Mouse (Mus musculus): ENCODE measurements around the gene Fam213a. TPM values are rescaled to one million over a fixed set of nuclear protein-coding genes. Genes with fewer than 3 reads are reported as not detected.

Fam213a gene
- total and polyA plus RNA-seq, 2 experiments from 2014 or later = 50.0 to 124 TPM

GRCm38 (mm10) chr14:41001576-41001975 lies 12.0 kb downstream of the Fam213a start:
- 91% methylated on average over 5 of the region's 5 CpGs for WGBS
- ATAC-seq (ENCODE audit: low FRiP score) = no peak
- Histone ChIP-seq H3K4me2 (ENCODE audit: low read depth, low read length, poor library complexity, severe bottlenecking) (no peak overlapping the region), H3K36me3 (ENCODE audit: insufficient read depth, low read length) (peaks cover 33% of the 10 kb centered on the region), H3K9me3 (ENCODE audit: low read length) (no peaks in the 10 kb centered on the region), H3K9ac (replicated peaks; ENCODE audit: low read length, poor library complexity, severe bottlenecking) (no peak overlapping the region), H3K4me3 (ENCODE audit: low read depth, low read length) (no peak overlapping the region), H3K27ac (ENCODE audit: low read depth, low read length) (no peak overlapping the region), H3K4me1 (ENCODE audit: insufficient read depth, low read length) (0 out of 2 replicates have a peak, but pooled peaks cover 3% of the 10 kb centered on the region), H3K27me3 (ENCODE audit: insufficient read depth, low read length) (no peaks in the 10 kb centered on the region)
- DNase-seq (ENCODE audit: low spot score) = no peak
- no peak for TF ChIP-seq CTCF (IDR thresholded peaks at IDR 0.05)

DNA sequence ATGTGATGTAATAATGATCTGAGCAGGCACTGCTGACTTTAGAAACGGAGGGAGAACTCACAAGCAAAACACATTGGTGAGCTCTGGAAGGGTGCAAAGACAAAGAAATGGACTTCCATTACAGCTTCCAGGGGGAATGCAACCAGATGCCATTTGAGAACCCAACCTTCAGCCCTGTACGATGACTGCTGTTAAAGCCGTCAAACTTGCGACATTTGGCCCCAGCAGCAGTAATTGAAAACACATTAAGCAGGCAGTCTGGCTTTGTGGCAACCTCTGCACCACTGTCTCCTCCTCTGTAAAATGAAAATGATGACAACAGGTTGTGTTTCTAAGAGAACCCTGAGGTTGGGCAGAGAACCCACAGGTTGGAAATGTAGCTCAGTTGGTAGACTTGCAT lies 12.8 kb downstream of the Fam213a start:
- Histone ChIP-seq H3K36me3 (ENCODE audit: insufficient read depth, low read length) (peaks cover 33% of the 10 kb centered on the region), H3K4me3 (ENCODE audit: low read depth, low read length) (no peak overlapping the region), H3K27ac (ENCODE audit: low read depth, low read length) (no peak overlapping the region), H3K4me2 (ENCODE audit: low read depth, low read length, poor library complexity, severe bottlenecking) (no peak overlapping the region), H3K27me3 (ENCODE audit: insufficient read depth, low read length) (no peaks in the 10 kb centered on the region), H3K9ac (replicated peaks; ENCODE audit: low read length, poor library complexity, severe bottlenecking) (no peak overlapping the region), H3K9me3 (ENCODE audit: low read length) (no peaks in the 10 kb centered on the region), H3K4me1 (ENCODE audit: insufficient read depth, low read length) (0 out of 2 replicates have a peak, but pooled peaks cover 3% of the 10 kb centered on the region)
- TF ChIP-seq CTCF (IDR thresholded peaks at IDR 0.05) = no peak
- DNase-seq (ENCODE audit: low spot score) (no peak), ATAC-seq (ENCODE audit: low FRiP score) (no peak)
- WGBS = 86% methylated on average over 4 of the region's 4 CpGs

- WGBS = 87% methylated on average over 7 of the region's 7 CpGs
- Histone ChIP-seq H3K27me3 (ENCODE audit: insufficient read depth, low read length) (no peaks in the 10 kb centered on the region), H3K36me3 (ENCODE audit: insufficient read depth, low read length) (peaks cover 33% of the 10 kb centered on the region), H3K4me3 (ENCODE audit: low read depth, low read length) (no peak overlapping the region), H3K27ac (ENCODE audit: low read depth, low read length) (no peak overlapping the region), H3K9ac (replicated peaks; ENCODE audit: low read length, poor library complexity, severe bottlenecking) (no peak overlapping the region), H3K4me2 (ENCODE audit: low read depth, low read length, poor library complexity, severe bottlenecking) (no peak overlapping the region), H3K9me3 (ENCODE audit: low read length) (no peaks in the 10 kb centered on the region), H3K4me1 (ENCODE audit: insufficient read depth, low read length) (0 out of 2 replicates have a peak, but pooled peaks cover 3% of the 10 kb centered on the region)
- ATAC-seq (ENCODE audit: low FRiP score) (no peak), DNase-seq (ENCODE audit: low spot score) (no peak)
- TF ChIP-seq CTCF (IDR thresholded peaks at IDR 0.05) = no peak
Observed at GRCm38 (mm10) chr14:40999904-41000645, 13.5 kb downstream of the Fam213a start.

DNA sequence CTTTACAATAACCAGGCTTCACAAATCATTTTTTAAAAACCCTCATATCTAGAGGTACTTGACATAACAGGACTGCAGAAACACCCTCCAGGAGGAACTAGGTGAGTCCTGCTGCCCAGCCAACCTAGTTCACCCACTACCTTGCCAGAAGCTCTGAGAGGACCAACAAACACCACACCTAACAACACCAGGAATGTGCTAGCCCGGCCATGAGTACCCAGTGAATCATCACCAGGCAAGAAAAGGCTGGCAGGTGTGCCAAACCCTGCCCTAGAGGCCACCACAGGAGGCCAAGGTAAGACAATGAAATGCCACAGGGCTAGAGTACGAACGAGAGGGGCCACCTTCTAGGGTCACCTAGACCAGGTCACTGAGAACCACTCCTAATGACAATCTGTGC lies 17.4 kb downstream of the Fam213a start:
- no peak for DNase-seq (ENCODE audit: low spot score)
- H3K27ac ChIP-seq (ENCODE audit: low read depth, low read length) = no peak overlapping the region
- no peaks in the 10 kb centered on the region for H3K4me1 ChIP-seq (ENCODE audit: insufficient read depth, low read length)
- H3K4me3 ChIP-seq (ENCODE audit: low read depth, low read length) = no peak overlapping the region
- WGBS = 82% methylated on average over 3 of the region's 3 CpGs
- H3K4me2 ChIP-seq (ENCODE audit: low read depth, low read length, poor library complexity, severe bottlenecking) = no peak overlapping the region
- no peaks in the 10 kb centered on the region for H3K27me3 ChIP-seq (ENCODE audit: insufficient read depth, low read length)
- TF ChIP-seq CTCF (IDR thresholded peaks at IDR 0.05) = no peak
- no peak overlapping the region for H3K9ac ChIP-seq (replicated peaks; ENCODE audit: low read length, poor library complexity, severe bottlenecking)
- peaks cover 27% of the 10 kb centered on the region for H3K36me3 ChIP-seq (ENCODE audit: insufficient read depth, low read length)
- no peak for ATAC-seq (ENCODE audit: low FRiP score)
- H3K9me3 ChIP-seq (ENCODE audit: low read length) = no peaks in the 10 kb centered on the region

DNA sequence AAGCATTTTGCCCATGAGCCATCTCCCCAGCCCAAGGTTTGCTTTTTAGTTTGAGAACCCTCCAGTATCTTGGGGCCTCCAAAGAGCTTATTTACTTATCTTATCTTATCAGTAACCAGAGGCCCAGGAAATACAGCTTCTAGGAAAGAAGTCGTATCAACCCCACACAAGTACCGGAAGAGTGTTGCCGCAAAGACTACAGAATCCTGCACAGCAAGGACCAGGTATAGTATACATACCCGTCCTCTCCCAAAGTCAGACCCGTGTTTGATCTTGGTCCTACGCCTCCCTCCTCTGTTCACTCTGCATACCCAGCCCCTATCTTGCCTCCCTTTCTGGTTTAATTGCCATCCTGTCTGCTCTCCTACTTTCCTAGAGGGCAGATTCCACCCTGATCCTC lies 21.1 kb downstream of the Fam213a start:
- ATAC-seq (ENCODE audit: low FRiP score) (no peak), DNase-seq (ENCODE audit: low spot score) (no peak)
- TF ChIP-seq CTCF (IDR thresholded peaks at IDR 0.05) = no peak
- no peak overlapping the region for H3K4me2 ChIP-seq (ENCODE audit: low read depth, low read length, poor library complexity, severe bottlenecking)
- H3K36me3 ChIP-seq (ENCODE audit: insufficient read depth, low read length) = peaks cover 5% of the 10 kb centered on the region; the same call in 1 of the 2 replicates
- no peak overlapping the region for H3K9ac ChIP-seq (replicated peaks; ENCODE audit: low read length, poor library complexity, severe bottlenecking)
- no peaks in the 10 kb centered on the region for H3K9me3 ChIP-seq (ENCODE audit: low read length)
- no peaks in the 10 kb centered on the region for H3K4me1 ChIP-seq (ENCODE audit: insufficient read depth, low read length)
- H3K4me3 ChIP-seq (ENCODE audit: low read depth, low read length) = no peak overlapping the region
- H3K27me3 ChIP-seq (ENCODE audit: insufficient read depth, low read length) = no peaks in the 10 kb centered on the region
- no peak overlapping the region for H3K27ac ChIP-seq (ENCODE audit: low read depth, low read length)
- 89% methylated on average over 6 of the region's 6 CpGs for WGBS

DNA sequence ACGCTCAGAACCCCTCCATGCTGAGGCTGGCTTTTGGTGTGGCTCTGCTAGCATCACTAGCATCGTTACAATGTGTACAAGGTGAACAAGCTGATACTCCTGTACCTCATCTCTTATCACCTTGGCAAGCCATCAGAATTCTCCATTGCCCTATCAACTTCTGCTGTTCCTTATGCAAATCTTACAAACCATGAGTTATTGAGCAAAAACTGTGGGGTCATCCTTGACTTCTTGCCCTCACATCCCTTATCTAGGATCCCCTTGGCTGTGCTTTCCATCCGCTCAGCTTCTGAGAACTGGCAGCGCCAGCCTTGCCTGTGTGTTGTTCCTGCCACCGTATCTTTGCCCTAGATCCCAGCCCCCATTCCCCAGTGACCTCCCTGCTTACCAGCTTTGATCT lies 24.8 kb downstream of the Fam213a start:
- ATAC-seq (ENCODE audit: low FRiP score) (no peak), DNase-seq (ENCODE audit: low spot score) (no peak)
- no peak overlapping the region for H3K4me2 ChIP-seq (ENCODE audit: low read depth, low read length, poor library complexity, severe bottlenecking)
- no peaks in the 10 kb centered on the region for H3K9me3 ChIP-seq (ENCODE audit: low read length)
- no peak overlapping the region for H3K9ac ChIP-seq (replicated peaks; ENCODE audit: low read length, poor library complexity, severe bottlenecking)
- no peaks in the 10 kb centered on the region for H3K4me1 ChIP-seq (ENCODE audit: insufficient read depth, low read length)
- H3K27me3 ChIP-seq (ENCODE audit: insufficient read depth, low read length) = no peaks in the 10 kb centered on the region
- H3K4me3 ChIP-seq (ENCODE audit: low read depth, low read length) = no peak overlapping the region
- H3K36me3 ChIP-seq (ENCODE audit: insufficient read depth, low read length) = no peaks in the 10 kb centered on the region
- no peak overlapping the region for H3K27ac ChIP-seq (ENCODE audit: low read depth, low read length)
- no peak for TF ChIP-seq CTCF (IDR thresholded peaks at IDR 0.05)
- WGBS = 94% methylated on average over 5 of the region's 5 CpGs

All from midbrain, postnatal 0 days (tissue).